Mouse (Mus musculus) myocyte (in vitro differentiated cells): Measurements from ENCODE around the gene Mpzl2.

Source experiments
- MAX ChIP-seq: IDR thresholded peaks from one replicate; pipeline ENCODE4 v1.6.1; 2011; ENCODE audit warnings: low read depth, mild to moderate bottlenecking, control low read depth
- MYOD1 ChIP-seq, 3 experiments: IDR thresholded peaks; one replicate each; pipeline ENCODE4 v1.6.1; 2011; ENCODE audit warnings: control low read depth in 2 of 3, low read depth in 2 of 3, mild to moderate bottlenecking in 2 of 3, moderate library complexity in 1 of 3; ENCODE audit not compliant: insufficient read length in 2 of 3, control insufficient read depth in 1 of 3
- POLR2A ChIP-seq: IDR thresholded peaks from one replicate; pipeline ENCODE4 v1.6.1; 2011; ENCODE audit warnings: low read depth, mild to moderate bottlenecking, control low read depth, moderate library complexity; ENCODE audit not compliant: insufficient read length
- POLR2AphosphoS2 ChIP-seq: IDR thresholded peaks from one replicate; pipeline ENCODE4 v1.6.1; 2011; ENCODE audit warnings: low read depth, control low read depth; ENCODE audit not compliant: insufficient read length
- TCF3 ChIP-seq: IDR thresholded peaks from one replicate; pipeline ENCODE4 v1.6.1; 2011; ENCODE audit warnings: low read depth, control low read depth; ENCODE audit not compliant: insufficient read length
- USF1 ChIP-seq: IDR thresholded peaks from one replicate; pipeline ENCODE4 v1.6.1; 2011; ENCODE audit warnings: low read depth, mild to moderate bottlenecking, control low read depth, moderate library complexity

- TF ChIP-seq TCF3, result no peak
- TF ChIP-seq POLR2A, result no peak
- TF ChIP-seq MYOD1 (IDR thresholded peaks at IDR 0.05; ENCODE audit: control insufficient read depth in 1 of 3, insufficient read length in 2 of 3, low read depth in 2 of 3), result no peak
- no peak for TF ChIP-seq MAX
- no peak for TF ChIP-seq POLR2AphosphoS2
- no peak for TF ChIP-seq USF1
These were observed 46.4 kb downstream of the Mpzl2 start for GRCm38 (mm10) chr9:45085741-45086690.
